Mouse (Mus musculus) heart, adult 10 weeks (tissue): ENCODE results near the gene Ankrd52. TPM values are rescaled to one million over a fixed set of nuclear protein-coding genes. Genes with fewer than 3 reads are reported as not detected.

ENCODE experiments used
- polyA plus RNA-seq: library from polyadenylated mRNA; stranded (reverse); fragments of 350-450 nt; fragmentation: Illumina TruSeq; extraction: RNeasy Lipid Tissue Mini Kit (QIAGEN cat#74804); gene quantifications from one replicate; pipeline ENCODE4 v1.2.3, GENCODE M21; 2014; ENCODE audit warnings: low read depth, low replicate concordance

Gene Ankrd52
- 30.7 TPM for polyA plus RNA-seq

DNA sequence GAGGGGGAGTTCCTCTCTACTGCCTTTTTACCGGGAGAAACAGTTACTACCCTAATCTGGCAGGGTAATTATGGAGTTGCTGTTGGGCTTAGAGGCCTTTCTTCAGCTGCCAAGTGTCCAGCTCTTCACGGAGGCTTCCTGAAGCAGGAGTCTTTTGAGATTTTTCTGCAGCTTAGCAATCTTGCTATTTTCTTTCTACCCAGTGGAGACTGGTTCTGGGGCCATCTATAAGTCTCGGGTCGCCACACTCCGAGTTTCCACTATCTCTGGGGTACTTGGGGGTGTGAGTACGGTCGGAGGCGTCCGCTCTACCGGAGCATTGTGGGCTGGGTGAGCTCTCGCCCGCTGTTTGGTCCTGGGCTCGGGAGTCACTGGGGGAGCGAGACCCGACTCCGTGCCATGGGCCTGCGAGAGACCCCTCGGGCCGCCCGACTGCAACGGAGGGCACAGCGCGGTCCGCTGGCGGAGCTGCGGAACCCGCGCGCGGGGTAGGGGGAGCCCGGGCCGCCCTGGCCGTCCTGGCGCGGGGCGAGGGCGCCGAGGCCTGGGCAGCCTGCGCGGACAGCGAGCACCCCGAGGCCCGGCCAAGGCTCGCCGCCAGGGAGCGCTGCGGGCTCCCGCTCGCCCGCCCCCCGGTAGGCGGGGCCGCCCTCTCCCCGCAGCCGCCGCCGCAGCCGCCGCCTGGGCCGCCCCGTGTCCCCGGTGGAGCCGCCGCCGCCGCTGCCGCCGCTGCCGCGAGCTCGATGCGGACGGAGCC, at the start of gene Ankrd52:
TSS of gene Ankrd52 (plus strand) at position 661 of the 757 bp plus-strand sequence.

DNA sequence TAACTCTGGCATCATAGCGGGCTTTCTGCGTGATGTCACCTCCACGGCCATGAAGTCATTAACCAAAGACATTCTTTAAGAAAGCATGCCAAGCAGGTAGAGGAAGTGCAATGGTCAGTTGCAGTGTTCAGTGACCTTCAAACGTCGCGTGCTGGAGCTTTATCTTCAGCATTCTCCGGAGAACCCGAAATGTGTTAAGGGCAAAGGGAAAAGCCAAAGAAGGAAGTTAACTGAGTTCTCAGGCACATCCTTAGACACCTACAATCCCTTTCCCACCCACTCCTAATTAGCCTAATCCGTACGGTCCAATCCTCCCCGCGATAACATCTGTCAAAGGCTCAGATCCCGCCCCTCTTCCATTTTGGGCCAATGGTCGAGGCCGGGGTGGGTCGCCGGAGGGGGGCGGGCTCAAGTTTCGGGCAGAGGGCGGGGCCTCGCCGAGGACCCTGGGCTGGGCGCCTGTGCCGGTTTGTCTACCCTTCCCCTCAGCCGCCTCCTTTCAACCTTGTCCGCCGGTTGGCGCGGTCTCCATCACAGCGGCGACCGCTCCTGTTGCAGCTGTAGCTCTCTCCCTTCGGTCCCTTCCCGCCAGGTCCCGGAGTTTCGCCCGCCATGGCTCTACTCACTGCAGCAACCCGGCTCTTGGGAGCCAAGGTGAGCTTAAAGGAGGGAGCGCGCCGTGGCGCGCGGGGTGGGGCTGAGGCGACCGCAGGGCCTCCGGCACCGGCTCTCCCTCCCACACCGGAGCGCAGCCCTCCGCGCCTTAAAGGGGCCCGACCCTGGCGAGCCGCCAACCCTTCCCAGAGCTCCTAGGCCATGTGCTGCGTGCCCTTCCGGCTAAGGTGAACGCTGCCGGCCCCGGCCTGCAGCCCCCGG, 39.4 kb upstream of the Ankrd52 start, which contains the start of gene Cs:
TSS of gene Cs (plus strand) at position 429 of the 876 bp plus-strand sequence.

DNA sequence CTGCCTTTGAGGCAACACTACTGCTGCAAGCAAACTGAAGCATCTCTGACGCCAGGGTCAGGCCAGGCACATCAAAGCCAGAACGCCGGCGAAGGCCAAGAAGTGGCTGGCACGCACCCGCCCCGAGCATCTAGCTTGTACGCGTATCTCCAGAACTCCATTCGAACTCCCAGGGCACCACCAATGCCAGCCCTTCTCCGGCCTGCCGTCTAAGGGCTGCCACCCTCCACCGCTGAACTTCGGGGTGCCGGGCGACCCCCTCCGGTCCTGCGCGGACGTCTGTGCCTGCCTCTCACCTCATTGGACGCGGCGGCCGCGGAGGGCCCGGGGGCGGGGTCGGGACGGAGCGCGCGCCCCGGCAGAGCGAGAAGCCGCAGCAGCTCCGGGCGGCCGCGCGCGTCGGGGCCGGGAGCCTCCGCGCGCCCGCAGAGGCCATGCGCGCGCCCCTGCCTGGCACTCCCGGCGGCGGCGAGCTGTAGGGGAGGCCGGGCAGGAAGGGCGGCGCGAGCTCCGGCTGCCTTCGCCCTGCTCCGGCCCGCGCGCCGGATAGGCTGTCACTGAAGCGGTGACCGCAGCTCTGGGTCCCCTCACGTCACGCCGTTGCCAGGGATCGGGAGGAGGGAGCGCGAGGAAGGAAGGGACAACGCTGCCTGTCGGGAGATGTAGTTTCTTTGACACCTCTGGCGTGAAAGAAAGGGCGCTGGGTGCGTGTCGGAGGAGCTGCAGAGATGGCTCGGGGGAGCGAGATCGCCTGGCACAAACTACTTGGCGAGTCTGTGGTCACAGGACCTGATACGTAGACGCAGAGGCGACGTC, 8.3 kb upstream of the Ankrd52 start, which contains the start of gene Coq10a:
TSS of gene Coq10a (minus strand) at position 596 of the 816 bp plus-strand sequence.

DNA sequence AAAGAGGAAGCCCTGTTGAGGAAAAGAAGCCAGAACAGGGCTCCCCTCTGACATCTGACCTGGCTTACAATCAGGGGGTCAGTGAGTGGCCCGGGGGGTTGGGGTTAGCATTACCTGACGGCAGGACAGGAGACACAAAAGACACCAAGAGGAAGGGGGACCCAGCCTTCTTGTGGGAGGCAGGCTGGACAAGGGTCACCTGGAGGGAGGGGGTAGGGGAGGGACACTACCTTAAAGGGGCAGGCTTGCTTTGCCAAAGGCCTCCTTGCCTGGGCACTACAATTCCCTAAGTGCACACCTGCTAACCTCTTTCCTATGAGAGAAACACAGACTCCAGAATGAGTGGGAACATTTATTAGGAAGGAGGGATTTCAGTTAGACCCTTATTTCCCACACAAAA, 24.1 kb downstream of the Ankrd52 start, which contains the start of gene Slc39a5:
TSS of gene Slc39a5 (minus strand) at position 174 of the 400 bp plus-strand sequence.

DNA sequence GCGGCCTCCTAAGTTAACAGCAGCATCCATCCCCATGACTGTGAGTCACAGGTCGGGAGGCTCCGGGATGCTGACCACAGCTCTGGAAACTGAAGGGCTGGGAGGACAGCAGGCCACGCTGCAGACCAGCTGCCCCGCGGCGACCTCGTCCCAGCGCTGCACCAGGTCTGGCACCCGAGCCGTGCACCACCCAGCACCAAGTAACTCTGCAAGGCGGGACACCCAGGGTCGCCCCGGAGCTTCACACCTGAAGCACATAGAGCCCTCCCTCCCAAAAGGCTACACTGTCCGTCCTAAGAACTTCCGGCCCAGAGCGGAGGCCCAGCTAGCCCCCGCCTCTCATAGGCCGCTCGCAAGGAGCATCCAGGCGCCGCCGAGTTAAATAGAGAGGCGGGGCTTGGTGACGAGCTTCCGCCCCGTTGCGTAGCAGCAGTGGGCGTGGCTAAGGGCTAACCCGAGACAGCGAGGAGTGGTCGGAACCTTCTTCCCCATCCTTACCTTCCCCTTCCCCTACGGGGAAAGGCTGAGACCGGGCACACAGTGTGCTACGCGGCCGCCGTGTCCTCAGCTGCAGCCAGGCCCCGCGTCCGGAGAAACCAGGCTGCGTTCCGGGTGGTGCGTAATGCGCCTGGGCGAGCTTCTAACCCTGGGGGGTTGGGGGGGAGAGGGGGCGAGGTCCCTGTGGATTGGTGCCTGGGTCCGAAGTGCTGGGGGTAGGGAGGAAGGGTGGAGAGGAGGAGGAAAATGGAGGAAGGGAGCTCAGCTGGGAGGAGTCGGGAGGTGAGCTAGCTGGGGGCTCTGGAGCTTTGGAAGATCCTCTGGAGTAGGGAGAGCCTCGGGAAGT, 34.5 kb downstream of the Ankrd52 start, which contains the start of the genes Nabp2 and Rnf41:
TSS of gene Nabp2 (minus strand) at position 282 of the 844 bp plus-strand sequence.
TSS of gene Rnf41 (plus strand) at position 447 of the 844 bp plus-strand sequence.

Other genes with a start within 250 kb of the Ankrd52 start
- gene Rbms2, start 196.8 kb upstream of the Ankrd52 start, polyA plus RNA-seq, result 72.7 TPM
- gene Gls2, start 182.7 kb upstream of the Ankrd52 start, polyA plus RNA-seq, result 1.4 TPM
- 36.7 TPM for gene Spryd4, start 165.3 kb upstream of the Ankrd52 start, polyA plus RNA-seq
- gene Mip, start 151.3 kb upstream of the Ankrd52 start, polyA plus RNA-seq, result not detected
- 14.8 TPM for gene Timeless, start 145.1 kb upstream of the Ankrd52 start, polyA plus RNA-seq
- gene Apon, start 123.0 kb upstream of the Ankrd52 start, polyA plus RNA-seq, result not detected
- 0.73 TPM for gene Apof, start 108.4 kb upstream of the Ankrd52 start, polyA plus RNA-seq
- gene Stat2, start 106.6 kb upstream of the Ankrd52 start, polyA plus RNA-seq, result 13.2 TPM
- not detected for gene Il23a, start 78.4 kb upstream of the Ankrd52 start, polyA plus RNA-seq
- 14.4 TPM for gene Pan2, start 73.8 kb upstream of the Ankrd52 start, polyA plus RNA-seq
- 64.0 TPM for gene Cnpy2, start 54.7 kb upstream of the Ankrd52 start, polyA plus RNA-seq
- 1,135 TPM for gene Cs, start 39.4 kb upstream of the Ankrd52 start, polyA plus RNA-seq
- gene Coq10a, start 8.1 kb upstream of the Ankrd52 start, polyA plus RNA-seq, result 389 TPM
- gene Slc39a5, start 24.1 kb downstream of the Ankrd52 start, polyA plus RNA-seq, result not detected
- gene Nabp2, start 34.4 kb downstream of the Ankrd52 start, polyA plus RNA-seq, result 46.9 TPM
- gene Rnf41, start 34.5 kb downstream of the Ankrd52 start, polyA plus RNA-seq, result 15.0 TPM
- 56.7 TPM for gene Smarcc2, start 82.1 kb downstream of the Ankrd52 start, polyA plus RNA-seq
- gene Myl6, start 117.0 kb downstream of the Ankrd52 start, polyA plus RNA-seq, result 525 TPM
- 3.0 TPM for gene Myl6b, start 121.6 kb downstream of the Ankrd52 start, polyA plus RNA-seq
- 20.8 TPM for gene Esyt1, start 148.8 kb downstream of the Ankrd52 start, polyA plus RNA-seq
- 7.1 TPM for gene Zc3h10, start 170.7 kb downstream of the Ankrd52 start, polyA plus RNA-seq
- gene Rpl41, start 172.2 kb downstream of the Ankrd52 start, polyA plus RNA-seq, result 918 TPM
- 56.0 TPM for gene Pa2g4, start 188.9 kb downstream of the Ankrd52 start, polyA plus RNA-seq
- gene Erbb3, start 212.5 kb downstream of the Ankrd52 start, polyA plus RNA-seq, result 7.1 TPM
- gene Rps26, start 249.6 kb downstream of the Ankrd52 start, polyA plus RNA-seq, result 328 TPM